Mouse (Mus musculus) spleen, adult 12 weeks (tissue): ENCODE results near the gene Xxylt1.

Experiments used
- DNase-seq: peaks from one replicate; pipeline ENCODE4 v3.0.0; 2022; ENCODE audit warnings: low spot score

Xxylt1 gene

DNA sequence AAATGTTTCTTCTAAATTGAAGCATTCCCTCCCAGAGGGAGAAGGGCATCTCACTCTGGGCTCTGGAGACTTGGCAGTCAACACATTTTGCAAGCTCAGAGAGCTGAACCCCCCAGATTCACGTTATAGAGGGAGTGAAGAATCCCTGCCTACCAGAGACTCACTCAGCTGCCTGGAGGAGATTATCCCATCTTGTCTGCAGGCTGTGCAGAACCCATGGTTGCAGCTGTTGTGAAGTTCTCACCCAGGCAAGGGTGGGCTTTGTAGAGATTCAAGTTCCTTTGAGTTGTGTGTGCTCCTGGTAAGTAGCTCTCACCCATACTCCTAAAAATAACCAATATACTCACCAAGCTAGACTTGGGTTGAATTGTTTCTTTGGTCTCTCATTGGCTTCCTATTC, 132.6 kb downstream of the Xxylt1 start:
- no peak for DNase-seq

DNA sequence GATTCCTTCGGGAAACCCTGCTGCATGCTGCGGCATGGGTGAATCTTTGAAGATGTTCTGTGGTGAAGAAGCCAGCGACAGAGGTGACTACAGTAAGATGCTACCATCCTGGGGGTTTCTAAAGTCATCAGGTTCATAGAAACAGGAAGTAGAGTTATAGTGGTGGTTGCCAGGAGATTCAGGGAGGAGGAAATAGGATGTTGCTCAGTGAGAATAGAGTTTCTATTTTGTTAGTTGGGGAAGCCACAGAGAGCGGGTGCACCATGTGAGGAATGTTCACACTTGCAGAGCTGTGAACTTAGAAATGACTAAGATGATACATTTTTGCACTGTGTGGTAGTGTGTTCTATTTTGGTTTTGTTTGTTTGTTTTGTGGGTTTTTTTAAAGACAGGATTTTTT, 133.0 kb downstream of the Xxylt1 start:
- DNase-seq = no peak

DNA sequence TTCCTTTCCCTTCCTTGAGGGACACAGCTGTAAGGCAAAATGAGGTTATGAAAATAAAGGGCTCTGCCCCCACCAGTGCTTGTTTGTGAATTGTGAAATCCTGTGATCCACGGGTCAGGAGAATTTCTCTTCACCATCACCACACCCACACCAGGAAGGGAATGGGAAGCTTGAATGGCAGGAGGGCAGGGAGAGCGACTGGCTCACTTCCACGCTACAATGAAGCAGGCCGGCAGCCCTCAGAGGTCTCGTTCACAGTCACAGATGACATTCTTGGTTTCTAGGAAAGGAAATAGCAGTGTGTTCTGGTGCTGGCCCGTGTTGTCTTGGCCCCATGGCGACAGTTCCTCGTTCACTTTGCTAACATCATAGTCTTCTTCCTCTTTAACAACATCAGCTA, 136.3 kb downstream of the Xxylt1 start:
- DNase-seq = no peak

DNA sequence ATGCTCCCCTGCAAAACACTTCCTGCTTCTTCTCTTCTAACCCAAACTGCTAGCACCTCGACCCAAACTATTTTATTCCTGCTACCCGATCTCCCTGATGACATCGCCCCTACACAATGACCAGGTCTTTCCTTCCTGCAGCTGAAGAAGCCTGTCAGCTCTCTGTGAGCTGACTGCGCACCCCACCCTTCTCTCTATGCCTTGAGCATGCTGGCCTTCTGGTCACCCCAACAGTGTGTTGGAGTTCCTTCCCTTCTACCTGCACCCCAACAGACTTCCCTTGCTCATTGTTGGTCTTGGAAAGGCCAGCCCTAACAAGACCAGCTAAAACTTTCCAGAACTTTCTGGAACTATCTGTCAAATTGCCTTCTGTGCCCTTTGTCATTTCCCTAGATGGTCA, 137.3 kb downstream of the Xxylt1 start:
- no peak for DNase-seq

DNA sequence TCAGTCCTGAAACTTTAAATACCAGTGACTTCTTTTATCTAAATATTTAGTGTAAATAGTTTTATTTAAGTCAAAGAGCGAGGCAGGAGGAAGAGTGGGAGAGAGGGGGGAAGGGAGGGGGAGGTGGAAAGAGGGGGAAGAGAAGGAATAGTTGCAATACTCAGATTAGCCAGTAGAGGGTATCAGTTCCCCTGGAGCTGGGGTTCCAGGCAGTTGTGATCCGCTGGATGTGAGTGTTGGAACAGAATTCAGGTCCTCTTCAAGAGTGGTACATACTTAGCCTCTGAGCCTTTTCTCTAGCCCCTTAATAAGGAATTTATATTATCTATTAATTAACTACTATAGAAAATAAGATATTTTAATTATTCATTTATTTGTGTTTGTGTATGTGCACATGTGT, 140.5 kb downstream of the Xxylt1 start:
- no peak for DNase-seq

DNA sequence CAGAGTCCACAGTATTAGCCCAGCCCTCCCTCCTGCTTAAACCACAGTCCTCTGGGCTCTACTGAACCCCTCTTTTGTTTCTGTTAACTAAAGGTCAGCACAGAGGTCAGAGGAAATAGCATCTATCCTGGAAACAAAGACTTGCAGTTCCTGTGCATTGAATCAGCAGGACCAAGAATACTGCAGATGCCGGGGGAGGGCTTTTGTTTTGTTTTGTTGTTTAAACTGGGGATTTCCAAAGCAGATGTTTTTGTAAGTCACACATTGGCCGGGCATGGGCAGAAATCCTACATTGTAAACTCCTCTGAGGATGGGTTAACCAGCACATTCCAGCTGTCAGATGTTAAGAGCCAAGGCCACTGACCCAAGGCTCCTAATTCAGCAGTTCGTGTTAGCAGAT, 141.3 kb downstream of the Xxylt1 start:
- no peak for DNase-seq

DNA sequence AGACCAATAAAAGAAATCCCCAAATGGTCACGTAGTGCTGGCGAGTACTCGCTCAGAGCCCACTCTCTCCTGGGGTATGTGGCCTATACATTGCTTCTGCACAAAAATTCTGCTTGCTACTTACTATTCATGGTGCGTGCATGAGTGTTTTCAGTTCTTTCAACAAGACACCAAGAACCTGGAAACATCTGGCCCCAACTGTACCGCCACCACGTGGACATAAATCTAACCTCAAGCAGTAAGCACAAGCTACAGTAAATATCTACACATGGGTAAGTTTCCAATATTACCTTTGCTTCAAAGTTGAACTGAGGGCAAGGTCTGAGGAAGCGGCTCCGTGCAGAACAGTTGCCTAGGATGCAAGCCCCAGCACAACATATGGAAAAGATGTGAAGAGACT, 142.0 kb downstream of the Xxylt1 start:
- no peak for DNase-seq

DNA sequence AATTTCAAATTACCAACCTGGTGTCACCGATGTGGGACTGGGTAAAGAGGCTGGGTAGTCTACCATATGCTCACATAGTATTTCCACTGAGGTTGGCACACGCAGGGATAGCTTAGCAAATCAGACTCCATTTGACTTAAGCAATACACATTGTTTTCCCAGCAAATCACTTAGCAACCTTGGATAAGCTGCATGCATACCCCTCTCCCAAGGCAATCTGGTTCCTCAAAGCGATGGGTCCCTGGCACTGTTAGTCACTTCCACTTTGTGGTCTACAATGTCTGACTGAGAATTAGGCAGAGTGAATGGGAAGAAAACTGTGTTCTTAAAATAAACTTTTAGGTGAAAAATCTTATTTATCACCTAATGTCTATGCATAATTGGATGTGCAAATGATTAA, 142.6 kb downstream of the Xxylt1 start:
- no peak for DNase-seq

DNA sequence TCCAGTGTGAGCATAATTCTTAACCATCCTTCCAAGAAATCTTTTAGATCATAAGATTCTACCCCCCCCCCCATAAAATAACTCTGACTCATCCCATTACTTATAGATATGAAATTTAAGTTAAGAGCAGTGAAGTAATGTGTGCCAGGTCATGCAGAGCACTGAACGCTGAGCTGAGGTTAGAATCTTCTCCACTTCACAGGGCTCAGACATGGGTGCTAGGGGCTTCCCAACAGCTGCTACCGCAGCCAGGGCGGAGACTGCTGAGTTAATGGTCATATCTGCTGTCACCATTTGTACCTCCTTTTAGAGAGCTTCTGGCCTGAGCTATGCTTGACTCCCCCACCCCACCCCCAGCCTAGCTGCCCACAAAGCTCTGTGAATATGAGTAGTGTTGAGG, 143.6 kb downstream of the Xxylt1 start:
- no peak for DNase-seq

DNA sequence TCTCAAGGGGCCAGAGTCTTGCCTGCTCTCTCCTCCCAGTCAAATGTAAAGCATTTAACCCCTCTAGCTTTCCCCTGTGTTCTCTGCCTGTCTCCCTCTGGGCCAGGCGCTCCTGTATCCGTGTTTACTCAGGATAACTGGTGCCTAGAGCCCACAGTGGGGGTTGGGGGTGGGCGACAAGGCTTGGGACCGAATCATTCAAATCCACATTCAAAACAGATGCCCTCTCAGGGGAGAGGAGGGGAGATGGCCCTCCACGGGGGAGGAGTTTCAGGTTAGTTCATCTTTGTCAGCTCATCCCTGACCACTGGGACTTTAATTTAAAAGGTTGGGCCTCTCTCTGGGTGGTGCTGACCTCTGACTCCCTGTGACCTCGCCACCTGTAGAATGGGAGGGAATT, 144.8 kb downstream of the Xxylt1 start:
- no peak for DNase-seq

DNA sequence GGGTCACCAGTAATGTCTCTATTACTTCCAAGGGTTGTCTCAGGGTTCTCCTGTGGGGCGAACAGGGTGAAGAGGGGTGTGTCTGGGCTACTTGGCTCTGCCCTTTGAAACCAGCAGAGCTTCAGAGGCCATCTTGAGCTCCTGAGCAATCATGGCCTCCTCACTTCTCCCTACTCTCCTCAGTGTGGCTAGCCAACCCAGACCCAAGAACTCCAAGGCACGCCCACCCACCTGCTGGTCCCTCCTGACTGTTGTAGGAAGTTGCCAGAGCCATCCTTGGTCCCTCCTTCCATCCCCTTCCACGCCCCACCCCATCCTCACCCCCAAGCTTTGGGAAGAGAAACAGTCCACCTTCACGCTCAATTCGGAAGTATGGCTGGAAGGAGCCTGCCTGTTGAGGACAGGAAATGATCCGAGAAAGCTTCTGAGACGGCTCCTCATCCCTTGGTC, 145.2 kb downstream of the Xxylt1 start:
- no peak for DNase-seq

DNA sequence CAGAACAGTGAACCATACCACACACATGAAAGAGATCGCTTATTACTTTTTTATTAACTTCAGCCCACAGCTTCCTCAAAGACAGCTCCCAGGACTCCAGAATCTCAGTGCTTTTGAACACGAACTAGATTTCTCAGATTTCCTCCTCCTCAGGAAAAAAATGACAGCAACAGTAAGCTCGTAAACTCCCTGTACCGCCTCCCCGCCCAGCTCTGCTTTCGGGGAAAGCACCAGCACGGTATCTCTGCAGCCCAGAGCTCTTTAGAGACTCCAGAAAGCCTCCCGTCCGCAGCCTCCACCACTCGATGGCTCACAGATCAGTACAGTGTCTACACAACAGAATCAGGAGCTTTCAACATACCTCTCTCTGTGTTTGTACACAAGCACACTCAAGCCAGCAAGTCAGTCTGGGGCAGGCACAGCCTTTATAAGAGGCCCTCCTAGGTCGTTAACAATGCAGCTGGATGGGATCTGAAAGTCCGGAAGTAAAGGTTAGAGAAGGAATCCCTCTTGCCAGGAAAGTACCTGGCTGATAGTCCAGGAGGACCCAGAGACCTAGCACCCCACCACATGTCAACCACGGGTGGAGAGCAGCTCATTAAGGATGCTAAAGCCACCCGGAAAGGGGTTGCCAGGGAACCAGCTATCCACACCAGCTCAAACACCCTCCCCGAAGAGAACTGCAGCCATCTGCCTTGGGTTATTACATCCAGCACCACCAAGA, 146.1 kb downstream of the Xxylt1 start:
- DNase-seq = no peak

DNA sequence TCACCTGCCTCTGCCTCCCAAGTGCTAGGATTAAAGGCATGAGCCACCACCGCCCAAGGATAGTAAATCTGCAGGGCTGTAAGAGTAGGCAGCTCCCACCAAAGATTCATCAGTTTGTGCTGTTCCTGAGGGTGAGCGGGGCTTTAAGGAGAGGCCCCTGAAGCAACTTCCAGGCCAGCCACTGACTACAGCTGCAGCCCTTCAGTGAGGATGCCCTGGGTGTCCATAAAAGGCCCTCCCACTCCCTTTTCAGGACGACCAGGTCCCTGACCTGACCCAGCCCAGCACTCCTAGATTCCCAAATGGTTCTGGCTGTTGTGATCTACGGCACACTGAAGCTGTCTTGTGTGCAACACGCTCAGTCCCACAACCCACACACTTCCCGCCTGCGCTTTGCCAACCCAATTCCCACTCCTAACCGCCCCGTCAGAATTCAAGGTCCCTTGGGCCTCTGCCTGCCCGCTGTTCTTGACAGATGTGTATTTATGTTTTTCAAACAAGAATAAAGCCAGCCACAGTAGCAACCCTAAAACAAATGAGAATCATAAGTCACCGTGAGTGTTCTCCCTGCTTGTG, 146.9 kb downstream of the Xxylt1 start:
- DNase-seq = no peak

DNA sequence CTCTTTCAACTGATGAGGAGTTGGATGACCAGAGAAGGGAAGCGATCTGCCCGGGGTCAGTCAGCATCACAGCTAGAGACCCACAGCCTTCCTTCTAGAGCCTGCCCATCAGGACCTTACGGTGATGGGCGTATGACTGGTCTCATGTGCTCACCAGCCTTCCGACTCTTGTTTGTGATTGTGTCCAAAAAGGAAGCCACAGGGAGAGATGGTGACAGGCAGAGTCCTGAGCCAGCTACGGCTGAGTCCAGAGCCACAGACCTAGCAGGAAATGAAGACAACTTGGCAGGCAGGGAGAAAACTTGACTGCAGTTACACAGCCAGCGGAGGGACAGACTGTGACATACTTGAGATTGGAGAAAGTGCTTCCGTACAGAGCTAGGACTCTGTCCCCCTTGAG, 147.9 kb downstream of the Xxylt1 start:
- no peak for DNase-seq

DNA sequence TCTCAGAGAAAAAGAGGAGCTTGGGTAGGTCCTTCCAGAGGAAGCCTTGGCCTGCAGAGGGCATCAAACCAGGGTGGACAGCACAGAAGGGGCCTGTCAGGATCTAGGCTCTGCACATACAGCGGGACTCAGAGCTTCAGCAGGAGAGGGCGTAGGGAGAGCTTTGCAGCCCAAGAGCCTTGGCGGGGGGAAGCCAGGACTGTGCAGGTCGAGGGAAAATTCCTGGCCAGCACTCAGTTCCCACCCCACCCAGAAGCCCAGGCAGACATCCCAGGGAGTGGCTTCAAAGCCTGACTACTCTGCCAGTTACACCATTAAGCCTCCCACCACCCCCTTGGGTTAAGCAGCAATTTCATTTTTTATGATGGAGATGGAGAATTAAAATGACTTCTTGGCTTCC, 148.4 kb downstream of the Xxylt1 start:
- DNase-seq = no peak

DNA sequence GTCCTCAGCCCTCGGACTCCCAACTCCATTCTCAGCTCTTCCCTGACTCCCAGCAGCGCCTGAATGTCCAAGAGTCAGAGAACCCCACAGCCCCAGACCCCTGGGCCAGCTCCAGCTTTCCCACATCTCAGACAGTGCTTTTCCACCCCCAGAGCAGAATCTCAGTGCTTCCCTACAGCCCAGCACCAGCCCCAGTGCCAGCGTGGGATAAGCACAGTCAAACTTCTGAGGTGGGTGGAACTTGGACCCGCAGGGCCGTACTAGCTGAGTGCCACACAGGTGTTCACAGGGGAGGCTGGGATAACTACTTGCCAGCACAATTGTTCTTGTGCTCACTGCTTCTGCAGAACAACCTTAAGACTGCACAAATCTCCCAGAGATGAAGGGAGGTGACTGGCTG, 149.0 kb downstream of the Xxylt1 start:
- no peak for DNase-seq

DNA sequence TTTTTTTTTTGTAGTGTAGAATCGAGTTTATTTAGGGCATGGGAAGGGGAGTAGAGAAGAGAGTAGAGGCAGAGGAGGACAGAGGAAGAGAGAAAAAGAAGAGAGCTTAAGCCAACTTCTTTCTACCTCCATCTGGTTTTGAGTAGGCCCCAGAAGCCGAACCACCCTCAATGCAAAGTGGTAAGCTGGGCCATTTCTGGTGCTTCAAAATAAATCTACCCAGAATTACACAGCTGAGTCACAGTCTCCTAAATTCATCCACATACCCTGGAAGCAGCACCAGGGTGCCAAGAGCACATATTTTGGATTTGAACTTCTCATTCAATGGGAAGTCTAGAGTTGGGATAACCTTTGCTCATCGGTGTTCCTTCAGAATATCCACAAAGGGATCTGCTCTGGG, 152.1 kb downstream of the Xxylt1 start:
- DNase-seq = no peak

DNA sequence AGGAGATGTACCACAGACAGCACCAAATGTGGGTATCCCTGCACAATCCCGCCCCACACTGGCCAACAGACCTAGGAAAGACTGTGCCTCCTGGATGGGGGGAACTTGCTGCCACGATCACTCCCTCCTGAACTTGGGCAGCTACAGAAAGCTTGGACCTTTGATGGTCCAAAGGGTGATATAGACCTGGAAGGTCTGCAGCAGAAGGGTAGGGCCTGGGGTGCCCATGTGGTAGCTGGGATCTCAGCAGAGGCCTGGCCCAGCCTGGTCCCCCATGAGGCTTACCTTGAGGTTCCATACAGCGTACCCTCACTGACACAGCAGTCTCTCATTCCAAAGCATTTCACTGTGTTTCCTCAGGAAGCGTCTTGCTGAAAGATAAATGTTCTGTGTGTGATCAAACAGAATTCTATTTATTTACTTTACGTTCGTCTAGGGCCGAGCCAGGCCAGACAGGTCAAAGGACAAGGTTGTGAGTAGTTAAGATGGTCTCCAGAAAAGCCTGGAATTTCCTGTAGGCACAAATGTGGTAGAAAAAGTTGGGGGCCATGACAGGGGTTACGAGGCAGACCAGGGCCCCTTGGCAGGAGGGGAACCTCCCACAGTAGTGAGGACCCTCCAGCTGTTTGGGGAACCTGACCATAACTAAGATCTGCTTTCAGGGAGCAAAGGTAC, 153.0 kb downstream of the Xxylt1 start:
- DNase-seq = no peak

DNA sequence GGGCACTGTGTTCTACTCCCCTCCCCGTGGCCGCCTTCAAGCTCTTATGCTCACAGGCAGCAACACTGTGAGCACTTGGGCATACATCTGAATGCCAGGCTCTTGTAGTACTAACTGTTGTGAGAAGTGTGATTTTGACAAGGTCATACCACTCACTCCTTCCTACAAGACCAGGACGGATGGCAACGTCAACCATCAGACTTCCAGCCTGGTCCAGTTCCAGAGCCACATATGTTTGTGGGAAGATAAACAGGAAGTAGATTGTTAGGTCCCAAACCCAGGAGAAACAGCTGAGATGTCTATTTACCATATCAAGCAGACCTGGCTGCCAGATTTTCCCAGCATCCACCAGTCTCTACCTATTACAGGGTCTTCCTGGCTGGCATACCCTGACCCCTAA, 155.7 kb downstream of the Xxylt1 start:
- DNase-seq = no peak

DNA sequence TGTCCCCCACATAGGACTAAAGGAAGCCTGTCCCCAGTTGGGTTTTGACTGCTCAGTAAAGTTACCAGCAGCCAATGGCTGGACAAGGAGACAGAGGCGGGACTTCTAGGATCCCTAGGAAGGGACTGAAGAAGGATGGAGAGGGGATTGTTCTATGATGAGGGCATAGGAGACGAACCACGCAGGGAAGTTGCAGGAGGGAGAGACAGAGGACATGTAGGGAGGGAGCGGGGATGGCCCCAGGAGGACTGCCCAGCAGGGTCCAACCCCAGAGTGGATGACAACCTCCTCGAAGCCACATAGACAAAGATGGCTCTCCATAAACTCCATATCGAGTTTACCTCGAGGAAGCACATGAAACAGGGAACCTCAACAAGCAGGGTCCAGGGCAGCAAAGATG, 157.3 kb downstream of the Xxylt1 start:
- no peak for DNase-seq

DNA sequence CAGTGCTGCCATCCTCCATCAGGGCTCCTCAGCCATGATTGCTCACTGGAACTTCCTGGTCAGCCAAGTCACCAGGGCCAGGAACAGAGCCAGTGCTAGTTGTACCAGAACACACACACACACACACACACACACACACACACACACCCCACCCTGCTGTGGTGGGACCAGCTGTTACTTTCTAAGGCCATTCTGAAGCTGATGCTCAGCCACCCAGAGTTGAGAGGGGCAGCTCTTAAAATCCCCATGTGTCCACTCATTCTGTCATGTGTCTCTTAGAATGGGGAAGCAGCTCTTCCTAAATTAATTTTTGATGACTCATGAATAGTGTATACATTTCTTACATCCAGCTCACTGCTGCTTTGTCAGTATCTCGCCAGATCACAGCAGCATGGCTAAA, 158.7 kb downstream of the Xxylt1 start:
- no peak for DNase-seq

DNA sequence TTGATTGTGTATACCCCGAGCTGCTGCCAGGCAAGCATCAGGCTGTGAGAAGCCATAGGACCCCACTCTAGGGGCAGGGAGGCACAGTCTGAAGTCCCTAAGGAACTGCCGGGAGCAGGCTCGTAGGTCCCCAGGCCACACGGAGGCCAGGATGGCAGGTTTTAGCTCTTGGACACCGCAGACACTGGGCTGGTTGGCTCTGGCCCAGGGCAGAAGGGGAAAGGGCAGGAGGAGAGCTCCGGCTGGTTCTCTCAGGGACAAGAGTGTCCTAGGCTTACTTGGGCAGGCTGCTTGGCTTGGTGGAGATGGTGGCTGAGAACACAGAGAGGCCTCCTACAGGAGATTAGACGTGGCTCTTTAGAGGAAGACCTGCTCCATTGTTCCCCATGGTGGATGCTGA, 162.4 kb downstream of the Xxylt1 start:
- no peak for DNase-seq

DNA sequence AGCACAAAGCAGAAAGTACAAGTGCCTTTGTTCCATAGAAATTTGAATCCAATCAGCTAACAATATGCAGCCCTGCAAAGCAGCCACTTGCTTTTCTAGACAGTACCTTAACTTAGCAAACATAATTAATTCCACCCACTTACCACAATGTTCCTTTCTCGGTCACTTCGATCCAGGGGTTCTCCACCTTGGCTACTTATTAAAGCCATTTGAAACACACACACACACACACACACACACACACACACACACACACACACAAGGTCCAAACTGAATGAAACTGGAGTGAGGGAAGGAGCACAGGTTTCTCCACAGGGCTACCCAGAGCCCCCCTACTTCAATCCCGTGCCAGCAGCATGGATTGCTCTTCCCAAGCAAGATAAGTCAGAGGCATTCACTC, 164.3 kb downstream of the Xxylt1 start:
- DNase-seq = no peak
